In genomic region chr2:79180782-79181181, GRCm38 (mm10) we compare ENCODE assay signal across 14 mouse cellular contexts.
DNase-seq lines count a peak whose midpoint lies in the region; ATAC-seq and TF ChIP-seq lines count a peak whose summit lies in the region.
"Had no signal": no experiment of that assay in that cellular context is flagged by ENCODE, and none has a peak within 500 bp of the region (broad histone marks: within the 10 kb centered on the region; RNA-seq: fewer than 3 reads in every experiment).

No protein-coding gene starts in this region.

- H3K9me3 ChIP-seq in neural tube, embryonic 13.5 days: no peaks in the 10 kb centered on the region
- H3K9me3 ChIP-seq: heart, embryonic 15.5 days had no signal

- no peak overlapping the region for H3K27ac ChIP-seq in gastrocnemius, adult 2 months
- peak overlapping the region; percentile 18 for H3K27ac ChIP-seq in neural tube, embryonic 13.5 days (replicated peaks)
- H3K27ac ChIP-seq: heart, embryonic 15.5 days had no signal

- intact Hi-C loops in gastrocnemius, adult 2 months (cut with DNase I): no loop called here

- H3K9ac ChIP-seq in neural tube, embryonic 13.5 days: no peak overlapping the region
- H3K9ac ChIP-seq: heart, embryonic 15.5 days; lung, embryonic 14.5 days had no signal

- no peak for ATAC-seq in neural tube, embryonic 13.5 days (ENCODE audit: low read depth)
- peak; percentile 72 for ATAC-seq in common myeloid progenitor, adult 5-6 weeks (replicated peaks; ENCODE audit: low read depth, poor library complexity, severe bottlenecking)
- ATAC-seq: Patski had no signal

- peaks cover 10% of the 10 kb centered on the region for H3K4me1 ChIP-seq in neural tube, embryonic 13.5 days (replicated peaks)
- H3K4me1 ChIP-seq: heart, embryonic 15.5 days had no signal

- H3K27me3 ChIP-seq in neural tube, embryonic 13.5 days: no peaks in the 10 kb centered on the region
- H3K27me3 ChIP-seq: heart, embryonic 15.5 days; Patski had no signal

- DNase-seq in gastrocnemius, adult 2 months: no peak
- DNase-seq in gastrocnemius, postnatal 25 days: no peak
- DNase-seq in neural tube, embryonic 10.5 days (ENCODE audit: extremely low spot score, low spot score): no peak
- peak; percentile 50 for DNase-seq in naive thymus-derived CD4-positive, alpha-beta T cell, adult 2 months (ENCODE audit: low read depth)
- no peak for DNase-seq in cerebellum, postnatal 10 days
- DNase-seq in adipocyte (ENCODE audit: low spot score): no peak
- DNase-seq: cerebellum, postnatal 25 days; kidney, adult 11 months; lung, embryonic 14.5 days had no signal

- no peak overlapping the region for H3K4me2 ChIP-seq in neural tube, embryonic 13.5 days
- H3K4me2 ChIP-seq: heart, embryonic 15.5 days; lung, embryonic 14.5 days had no signal

- peak overlapping the region; percentile 9 for H3K4me3 ChIP-seq in gastrocnemius, adult 2 months
- no peak overlapping the region for H3K4me3 ChIP-seq in neural tube, embryonic 13.5 days
- H3K4me3 ChIP-seq: erythroblast, embryonic 14.5 days; heart, embryonic 15.5 days had no signal

- no peaks in the 10 kb centered on the region for H3K36me3 ChIP-seq in neural tube, embryonic 13.5 days
- H3K36me3 ChIP-seq: heart, embryonic 15.5 days had no signal

- 66% methylated on average over 7 of the region's 7 CpGs for WGBS in neural tube, embryonic 13.5 days

- no peak for TF ChIP-seq CTCF in gastrocnemius, adult 2 months (IDR thresholded peaks at IDR 0.05)
